Mouse (Mus musculus) urinary bladder, postnatal 25 days (tissue): ENCODE measurements around the gene Serpinb9c.
"Not testable (repeated sequence)": the region's sequence is repeated elsewhere in the genome, so short reads cannot be mapped to it uniquely, and the experiment has no call there.

ENCODE experiments used
- DNase-seq: peaks from one replicate; pipeline ENCODE4 v3.0.0; 2022; ENCODE audit warnings: low spot score

The Serpinb9c gene

DNA sequence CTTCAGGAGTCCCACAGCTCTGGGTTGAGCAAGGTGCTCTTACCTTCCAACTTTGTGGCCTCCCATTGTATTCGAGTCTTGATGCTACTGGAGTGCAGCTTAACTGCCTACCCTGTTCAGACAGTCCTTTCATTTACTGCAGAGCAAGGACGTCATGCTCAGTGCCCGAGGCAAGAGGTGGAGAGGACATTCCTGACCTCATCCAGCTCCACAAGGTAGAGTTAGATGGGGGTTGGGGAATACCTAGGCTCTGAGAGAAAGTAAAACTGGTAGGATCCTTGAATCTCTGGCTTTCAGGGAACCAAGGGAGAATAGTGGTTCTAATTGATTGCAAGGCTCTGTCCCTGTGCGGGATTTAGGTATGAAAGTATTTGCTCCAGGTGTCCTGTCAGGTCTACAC lies at the start of gene Serpinb9c:
Gene Serpinb9c (minus strand): TSS at position 101 of the 400 bp plus-strand sequence.
- DNase-seq = no peak

DNA sequence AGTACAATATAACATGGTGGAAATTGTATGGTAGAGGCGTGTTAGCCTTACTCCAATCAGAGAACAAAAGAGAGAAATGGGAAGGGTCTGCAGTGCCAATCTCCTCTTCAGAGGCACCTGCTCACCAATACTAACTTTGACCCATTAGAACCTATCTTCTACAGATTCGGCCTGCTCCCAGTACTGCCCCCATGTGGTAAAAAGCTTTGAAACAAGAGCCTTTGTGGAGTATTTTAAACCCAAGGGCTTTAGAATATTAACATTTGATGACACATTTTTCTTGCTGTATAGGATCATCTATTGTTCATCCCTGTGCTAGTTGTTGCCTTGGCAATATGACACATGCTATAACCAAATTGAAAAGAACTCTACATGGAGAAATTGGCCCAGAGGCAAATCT lies 40.2 kb upstream of the Serpinb9c start:
- no peak for DNase-seq

DNA sequence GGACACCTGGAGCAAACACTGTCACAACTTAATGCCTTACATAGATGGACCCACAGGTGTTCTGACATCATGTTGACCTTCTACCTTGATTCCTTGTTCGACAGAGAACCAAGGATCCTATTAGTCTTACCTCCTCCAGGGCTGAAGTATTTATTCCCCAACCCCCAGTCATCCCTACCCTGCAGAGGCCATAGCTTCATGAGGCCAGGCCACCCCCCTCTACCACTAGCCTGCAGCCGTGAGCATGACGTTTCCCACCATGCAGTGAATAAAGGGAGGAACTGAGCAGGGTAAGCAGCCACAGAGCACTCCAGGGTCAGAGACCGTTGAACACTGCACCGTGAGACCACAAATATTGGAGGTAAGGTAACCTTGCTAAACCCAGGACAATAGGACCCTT lies 33.1 kb upstream of the Serpinb9c start, which contains the start of gene Serpinb9d:
Gene Serpinb9d (plus strand): TSS at position 301 of the 400 bp plus-strand sequence.
- no peak for DNase-seq

GRCm38 (mm10) chr13:33190486-33190885 lies 30.9 kb upstream of the Serpinb9c start:
- not testable (repeated sequence) for DNase-seq

GRCm38 (mm10) chr13:33141435-33141834 lies 18.1 kb downstream of the Serpinb9c start:
- DNase-seq = no peak

- no peak for DNase-seq
Measured at GRCm38 (mm10) chr13:33137717-33138116, 21.8 kb downstream of the Serpinb9c start.

GRCm38 (mm10) chr13:33113054-33113453 lies 46.5 kb downstream of the Serpinb9c start:
- DNase-seq = no peak

- DNase-seq = no peak
Measured at GRCm38 (mm10) chr13:33105626-33106025, 53.9 kb downstream of the Serpinb9c start.
